Mouse (Mus musculus) heart, postnatal 14 days (tissue): Measurements from ENCODE around the gene Tgfb2. TPM values are rescaled to one million over a fixed set of nuclear protein-coding genes. Genes with fewer than 3 reads are reported as not detected.

ENCODE experiments used
- DNase-seq, 2 experiments: peaks; one replicate each; pipeline ENCODE4 v3.0.0; 2021 to 2022
- intact Hi-C: fragments of 180-260 bp; cut with DNase I; formaldehyde crosslinking; loops from one replicate; pipeline ENCODE4 v1.15.1; 2025
- total RNA-seq, 2 experiments: library from RNA; stranded (reverse); gene quantifications; 2 replicates each; pipeline ENCODE4 v1.2.3; 2021

Gene Tgfb2
- total RNA-seq, 2 experiments from 2014 or later, result 7.6 to 7.9 TPM

- intact Hi-C loops, result loop anchor here (10.0 kb wide), 1 partner anchor 589 kb away; the partner anchor contains the start of gene Lyplal1
- DNase-seq, result peak; percentile 38 to 46
Measured at GRCm38 (mm10) chr1:186703980-186704701, 1.6 kb downstream of the Tgfb2 start.

GRCm38 (mm10) chr1:186703256-186703979 lies 2.4 kb downstream of the Tgfb2 start:
- DNase-seq, result peak in 1 of 2 experiments; percentile 16
- intact Hi-C loops, result loop anchor here (10.0 kb wide), 1 partner anchor 589 kb away; the partner anchor contains the start of gene Lyplal1

- peak in 1 of 2 experiments; percentile 11 for DNase-seq
- intact Hi-C loops, result loop anchor here (10.0 kb wide), 1 partner anchor 588 kb away; the partner anchor contains the start of gene Lyplal1
Measured at GRCm38 (mm10) chr1:186702391-186703255, 3.2 kb downstream of the Tgfb2 start.

GRCm38 (mm10) chr1:186701206-186701905 lies 4.4 kb downstream of the Tgfb2 start:
- intact Hi-C loops, result loop anchor here (10.0 kb wide), 1 partner anchor 587 kb away; the partner anchor contains the start of gene Lyplal1
- no peak for DNase-seq

- intact Hi-C loops, result loop anchor here (10.0 kb wide), 1 partner anchor 586 kb away; the partner anchor contains the start of gene Lyplal1
- no peak for DNase-seq
Measured at GRCm38 (mm10) chr1:186700496-186700895, 5.3 kb downstream of the Tgfb2 start.

GRCm38 (mm10) chr1:186698583-186699338 lies 7.0 kb downstream of the Tgfb2 start:
- intact Hi-C loops, result loop anchor here (5.0 kb wide), 1 partner anchor 86 kb away; no protein-coding TSS in a partner anchor
- DNase-seq, result peak in 1 of 2 experiments; percentile 19

- intact Hi-C loops, result loop anchor here (5.0 kb wide), 1 partner anchor 84 kb away; no protein-coding TSS in a partner anchor
- no peak for DNase-seq
Measured at GRCm38 (mm10) chr1:186696231-186696630, 9.6 kb downstream of the Tgfb2 start.

- intact Hi-C loops, result loop anchor here (5.0 kb wide), 1 partner anchor 83 kb away; no protein-coding TSS in a partner anchor
Measured at GRCm38 (mm10) chr1:186695361-186695760, 10.4 kb downstream of the Tgfb2 start.

GRCm38 (mm10) chr1:186692370-186692769 lies 13.4 kb downstream of the Tgfb2 start:
- no peak for DNase-seq
- intact Hi-C loops, result no loop called here

More at GRCm38 (mm10) chr1:186695361-186695760, 10.4 kb downstream of the Tgfb2 start:
- DNase-seq, result peak; percentile 45 to 64

GRCm38 (mm10) chr1:186691708-186692107 lies 14.1 kb downstream of the Tgfb2 start:
- DNase-seq, result no peak
- intact Hi-C loops, result no loop called here

GRCm38 (mm10) chr1:186684041-186684440 lies 21.7 kb downstream of the Tgfb2 start:
- DNase-seq, result no peak
- intact Hi-C loops, result no loop called here

GRCm38 (mm10) chr1:186682606-186683005 lies 23.2 kb downstream of the Tgfb2 start:
- DNase-seq, result no peak
- intact Hi-C loops, result no loop called here

GRCm38 (mm10) chr1:186677614-186678013 lies 28.2 kb downstream of the Tgfb2 start:
- intact Hi-C loops, result no loop called here
- DNase-seq, result no peak

GRCm38 (mm10) chr1:186676199-186676598 lies 29.6 kb downstream of the Tgfb2 start:
- no peak for DNase-seq
- intact Hi-C loops, result no loop called here

GRCm38 (mm10) chr1:186675263-186675662 lies 30.5 kb downstream of the Tgfb2 start:
- intact Hi-C loops, result no loop called here

GRCm38 (mm10) chr1:186674621-186675020 lies 31.2 kb downstream of the Tgfb2 start:
- intact Hi-C loops, result no loop called here
- DNase-seq, result no peak

More at GRCm38 (mm10) chr1:186675263-186675662, 30.5 kb downstream of the Tgfb2 start:
- DNase-seq, result no peak

- intact Hi-C loops, result no loop called here
- no peak for DNase-seq
Measured at GRCm38 (mm10) chr1:186673166-186673565, 32.6 kb downstream of the Tgfb2 start.

GRCm38 (mm10) chr1:186663412-186663811 lies 42.4 kb downstream of the Tgfb2 start:
- peak in 1 of 2 experiments; percentile 24 for DNase-seq
- intact Hi-C loops, result no loop called here

- no peak for DNase-seq
- intact Hi-C loops, result no loop called here
Measured at GRCm38 (mm10) chr1:186662996-186663395, 42.8 kb downstream of the Tgfb2 start.
